Mouse (Mus musculus): ENCODE results near the gene Aqp2.

Aqp2 gene

GRCm38 (mm10) chr15:99618595-99618994 is 39.7 kb downstream of the Aqp2 start:
- DNase-seq (ENCODE audit: low spot score) = no peak

- peak; percentile 82 for DNase-seq (ENCODE audit: low spot score)
Measured at GRCm38 (mm10) chr15:99619821-99620220, 41.0 kb downstream of the Aqp2 start.

- DNase-seq (ENCODE audit: low spot score) = no peak
Measured at GRCm38 (mm10) chr15:99622063-99622462, 43.2 kb downstream of the Aqp2 start.

- peak; percentile 69 for DNase-seq (ENCODE audit: low spot score)
Measured at GRCm38 (mm10) chr15:99631618-99632017, 52.8 kb downstream of the Aqp2 start.

All from MN1 (cell line).